Mouse (Mus musculus) large intestine, adult 2 months (tissue): ENCODE measurements around the gene Ppp1r11. TPM values are rescaled to one million over a fixed set of nuclear protein-coding genes. Genes with fewer than 3 reads are reported as not detected.

Experiments
- DNase-seq: peaks from one replicate; pipeline ENCODE4 v3.0.0-alpha.2; 2012; ENCODE audit warnings: low read depth, low spot score
- WGBS: fragments of 180-500 bp; shearing (Covaris S2); methylation state at CpG from one replicate; pipeline ENCODE4 v1.1.7; 2018; 5-methylcytosine and 5-hydroxymethylcytosine counted together
- polyA plus RNA-seq: library from polyadenylated mRNA; depleted of rRNA; stranded (reverse); fragments of >200 nt; gene quantifications from 2 replicates; pipeline ENCODE4 v1.2.3, GENCODE M21; 2012

Ppp1r11 gene
- polyA plus RNA-seq, 1 experiment, result 54.1 TPM

GRCm38 (mm10) chr17:36970316-36970890, 18.9 kb upstream of the Ppp1r11 start:
- DNase-seq, result no peak

GRCm38 (mm10) chr17:36966875-36967274, 15.3 kb upstream of the Ppp1r11 start:
- no peak for DNase-seq
- 72% methylated on average over 1 of the region's 1 CpGs for WGBS

More at GRCm38 (mm10) chr17:36970316-36970890, 18.9 kb upstream of the Ppp1r11 start:
- 65% methylated on average over 14 of the region's 14 CpGs for WGBS

DNA sequence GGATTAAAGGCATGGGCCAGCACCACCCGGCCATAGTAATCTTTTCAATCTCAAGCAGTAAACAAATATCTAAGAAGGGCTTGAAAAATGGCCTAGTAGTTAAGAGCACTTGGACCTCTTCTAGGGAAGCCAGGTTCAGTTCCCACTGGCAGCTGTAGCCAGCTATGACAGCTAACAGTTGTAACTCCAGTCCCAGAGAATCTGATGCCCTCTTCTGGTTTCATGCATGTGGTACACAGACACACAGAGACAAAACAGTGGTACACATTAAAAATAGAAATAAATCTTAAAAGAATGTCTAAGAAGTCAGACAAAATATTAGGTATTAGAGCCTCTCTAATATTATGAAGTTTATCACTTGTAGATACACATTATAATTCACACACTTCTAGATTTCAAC, 9.6 kb upstream of the Ppp1r11 start:
- WGBS, result 50% methylated on average over 1 of the region's 1 CpGs
- DNase-seq, result no peak

- DNase-seq, result no peak
Observed at GRCm38 (mm10) chr17:36958884-36959283, 7.3 kb upstream of the Ppp1r11 start.

GRCm38 (mm10) chr17:36957999-36958743, 6.6 kb upstream of the Ppp1r11 start, which contains the start of the genes Znrd1 and Znrd1as:
Gene Znrd1 (minus strand): TSS chr17:36958559.
Gene Znrd1as (plus strand): TSS chr17:36958592.
- WGBS, result under 1% methylated on average over 46 of the region's 46 CpGs
- peak; percentile 94 for DNase-seq

More at GRCm38 (mm10) chr17:36958884-36959283, 7.3 kb upstream of the Ppp1r11 start:
- WGBS, result 11% methylated on average over 12 of the region's 12 CpGs

- 82% methylated on average over 1 of the region's 1 CpGs for WGBS
- no peak for DNase-seq
Observed at GRCm38 (mm10) chr17:36953062-36953461, 1.5 kb upstream of the Ppp1r11 start.

DNA sequence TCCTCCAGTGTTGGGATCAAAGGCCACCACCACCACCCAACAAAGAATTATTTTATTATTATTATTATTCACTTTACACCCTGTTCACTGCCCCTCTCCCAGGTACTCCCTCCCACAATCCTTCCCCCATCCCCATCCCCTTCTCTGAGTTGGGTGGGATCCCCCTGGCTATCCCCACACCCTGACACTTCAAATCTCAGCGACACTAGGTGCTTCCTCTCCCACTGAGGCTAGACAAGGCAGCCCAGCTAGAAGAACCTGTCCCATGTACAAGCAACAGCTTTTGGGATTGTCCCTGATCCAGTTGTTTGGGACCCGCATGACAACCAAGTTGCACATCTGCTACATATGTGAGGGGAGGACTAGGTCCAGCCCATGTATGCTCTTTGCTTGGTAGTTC, 1.1 kb upstream of the Ppp1r11 start:
- no peak for DNase-seq
- 91% methylated on average over 2 of the region's 2 CpGs for WGBS

DNA sequence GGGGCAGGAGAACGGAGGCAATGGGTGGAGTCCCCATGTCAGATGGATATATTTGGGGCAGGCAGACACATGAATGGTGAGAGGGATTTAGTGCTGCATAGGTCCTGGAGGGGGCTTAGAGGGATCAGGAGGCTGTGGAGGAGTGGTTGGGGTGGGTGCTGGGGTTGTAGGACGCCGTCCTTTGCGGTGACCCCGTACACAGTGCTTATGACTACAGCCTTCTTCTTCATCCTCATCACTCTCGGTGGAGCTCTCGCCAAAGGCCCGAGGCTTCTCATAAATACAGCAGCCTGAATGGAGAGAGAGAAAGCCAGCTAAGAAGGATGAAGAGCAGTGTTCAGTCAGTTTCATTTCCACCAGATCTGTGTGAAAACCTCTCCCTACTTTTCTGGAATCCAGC, 2.3 kb downstream of the Ppp1r11 start:
- WGBS, result 97% methylated on average over 8 of the region's 8 CpGs
- DNase-seq, result no peak

GRCm38 (mm10) chr17:36948286-36948685, 3.3 kb downstream of the Ppp1r11 start:
- DNase-seq, result no peak
- 97% methylated on average over 1 of the region's 1 CpGs for WGBS

DNA sequence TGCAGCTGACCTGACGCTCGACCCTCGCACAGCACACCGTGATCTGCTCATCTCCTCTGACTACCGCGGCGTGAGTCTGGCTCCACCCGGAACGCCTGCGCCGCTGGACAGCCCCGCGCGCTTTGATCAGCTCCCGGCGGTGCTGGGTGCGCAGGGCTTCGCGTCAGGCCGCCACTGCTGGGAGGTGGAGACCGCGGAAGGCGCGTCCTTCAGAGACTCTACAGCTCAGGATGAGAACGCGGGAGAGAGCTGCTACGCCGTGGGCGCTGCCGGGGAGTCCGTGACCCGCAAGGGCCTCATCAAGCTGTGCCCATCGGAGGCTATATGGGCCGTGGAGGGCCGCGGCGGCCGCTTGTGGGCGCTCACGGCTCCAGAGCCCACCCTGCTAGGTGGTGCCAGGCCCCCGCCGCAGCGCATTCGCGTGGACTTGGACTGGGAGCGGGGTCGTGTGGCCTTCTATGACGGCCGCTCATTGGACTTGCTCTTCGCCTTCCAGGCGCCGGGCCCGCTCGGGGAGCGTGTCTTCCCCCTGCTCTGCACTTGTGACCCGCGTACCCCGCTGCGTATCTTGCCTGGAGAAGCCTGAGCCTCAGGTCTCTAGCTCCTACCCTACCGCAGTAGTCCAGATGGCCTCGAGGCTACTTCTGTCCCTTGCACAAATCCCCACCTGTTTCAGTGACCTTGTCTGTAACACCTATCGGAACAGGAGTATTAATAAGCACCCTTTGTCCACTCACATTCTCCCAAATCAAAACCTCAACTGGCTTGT, 4.3 kb downstream of the Ppp1r11 start:
- 4% methylated on average over 62 of the region's 62 CpGs for WGBS
- no peak for DNase-seq

- DNase-seq, result no peak
- WGBS, result 27% methylated on average over 9 of the region's 9 CpGs
Observed at GRCm38 (mm10) chr17:36944121-36944775, 7.3 kb downstream of the Ppp1r11 start.

DNA sequence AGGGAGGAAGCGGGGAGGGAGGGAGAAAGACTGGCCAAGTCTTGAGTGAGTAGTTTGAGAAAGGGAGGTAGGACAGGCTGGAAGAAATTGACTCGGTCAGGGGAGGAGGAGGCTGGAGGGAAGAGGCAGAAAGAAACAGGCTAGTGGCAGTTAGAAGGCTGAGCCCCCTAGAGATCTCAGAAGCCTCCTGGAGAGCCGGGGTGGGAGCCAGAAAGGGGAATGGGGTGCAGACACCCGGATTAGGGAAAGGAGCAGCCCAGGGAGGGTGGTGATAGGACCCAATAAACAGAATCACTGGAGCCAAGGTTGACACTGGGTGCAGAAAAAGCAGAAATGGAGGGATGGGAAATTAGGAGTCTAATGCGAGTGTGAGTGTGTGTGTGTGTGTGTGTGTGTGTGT, 7.8 kb downstream of the Ppp1r11 start:
- 41% methylated on average over 5 of the region's 5 CpGs for WGBS
- DNase-seq, result no peak

- peak; percentile 77 for DNase-seq
- WGBS, result 2% methylated on average over 59 of the region's 59 CpGs
Observed at GRCm38 (mm10) chr17:36942791-36943471, 8.6 kb downstream of the Ppp1r11 start, which contains the start of gene Rnf39. Gene Rnf39 (plus strand): TSS chr17:36942918.

GRCm38 (mm10) chr17:36942391-36942790, 9.2 kb downstream of the Ppp1r11 start:
- WGBS, result 17% methylated on average over 10 of the region's 10 CpGs
- DNase-seq, result no peak

- DNase-seq, result no peak
- WGBS, result 42% methylated on average over 2 of the region's 2 CpGs
Observed at GRCm38 (mm10) chr17:36938056-36938455, 13.5 kb downstream of the Ppp1r11 start.

- WGBS, result 60% methylated on average over 2 of the region's 2 CpGs
- DNase-seq, result no peak
Observed at GRCm38 (mm10) chr17:36931806-36932205, 19.7 kb downstream of the Ppp1r11 start.

GRCm38 (mm10) chr17:36931130-36931529, 20.4 kb downstream of the Ppp1r11 start:
- 85% methylated on average over 4 of the region's 4 CpGs for WGBS
- no peak for DNase-seq

DNA sequence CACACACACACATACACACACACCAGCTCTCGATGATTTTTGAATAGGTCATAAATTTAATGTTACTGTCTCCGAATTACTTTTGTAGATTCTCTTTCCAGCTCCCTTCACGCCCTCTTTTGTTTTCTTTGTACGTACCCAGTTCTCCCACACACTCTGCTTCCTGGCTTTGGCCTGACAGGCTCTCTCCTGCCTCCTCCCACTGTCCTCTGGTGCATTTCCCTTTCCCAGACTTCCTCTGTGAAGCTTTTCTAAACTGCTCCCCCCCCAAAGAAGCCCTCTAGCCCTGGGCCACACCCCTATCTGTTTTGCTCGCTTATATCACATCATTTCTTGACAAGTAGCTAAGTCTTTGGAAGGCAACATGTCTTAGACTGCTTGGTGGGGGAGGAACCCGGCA, 21.3 kb downstream of the Ppp1r11 start:
- 52% methylated on average over 6 of the region's 6 CpGs for WGBS
- DNase-seq, result no peak

GRCm38 (mm10) chr17:36929236-36929932, 22.2 kb downstream of the Ppp1r11 start:
- WGBS, result 66% methylated on average over 12 of the region's 12 CpGs
- no peak for DNase-seq
